Mouse (Mus musculus): ENCODE measurements around the gene Kcnq5.
"Not testable (repeated sequence)": the region's sequence is repeated elsewhere in the genome, so short reads cannot be mapped to it uniquely, and the experiment has no call there.

Kcnq5 gene

DNA sequence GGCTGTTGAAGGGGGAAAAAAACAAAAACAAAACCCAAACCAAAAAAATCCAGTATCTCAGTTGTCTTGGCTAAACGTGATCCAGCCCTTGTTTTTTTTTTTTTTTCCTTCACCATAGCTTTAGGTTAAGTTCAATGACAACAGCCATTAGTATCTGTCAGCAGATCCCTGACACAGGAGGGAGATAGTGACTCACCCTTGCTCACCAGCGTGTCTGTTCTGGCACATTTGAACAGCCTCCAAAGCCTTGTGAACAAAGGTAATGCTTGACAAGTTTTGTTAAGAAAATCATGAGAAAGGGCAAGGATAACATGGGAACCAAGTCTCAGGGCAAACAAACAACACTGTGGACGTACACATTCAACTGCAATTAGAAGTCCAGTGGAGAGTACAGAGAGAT, 123.2 kb downstream of the Kcnq5 start:
- DNase-seq (ENCODE audit: low read depth, low spot score), result no peak

DNA sequence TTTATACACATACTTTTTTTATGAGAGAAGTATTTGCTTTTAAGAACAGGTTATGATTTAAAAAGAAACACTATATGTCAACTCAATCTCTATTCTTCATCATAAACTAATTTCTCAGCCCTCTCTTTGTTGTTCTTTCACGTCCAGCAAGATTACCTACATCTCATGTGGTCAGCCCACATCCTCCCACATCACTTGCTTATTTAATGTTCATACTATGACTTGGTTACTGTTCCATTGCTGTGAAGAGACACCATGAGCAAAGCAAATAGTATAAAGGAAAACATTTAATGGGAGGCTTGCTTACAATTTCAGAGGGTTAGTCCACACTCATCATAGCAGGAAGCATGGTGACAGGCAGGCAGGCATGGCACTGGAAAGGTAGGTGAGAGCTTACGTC, 124.4 kb downstream of the Kcnq5 start:
- no peak for DNase-seq (ENCODE audit: low read depth, low spot score)

DNA sequence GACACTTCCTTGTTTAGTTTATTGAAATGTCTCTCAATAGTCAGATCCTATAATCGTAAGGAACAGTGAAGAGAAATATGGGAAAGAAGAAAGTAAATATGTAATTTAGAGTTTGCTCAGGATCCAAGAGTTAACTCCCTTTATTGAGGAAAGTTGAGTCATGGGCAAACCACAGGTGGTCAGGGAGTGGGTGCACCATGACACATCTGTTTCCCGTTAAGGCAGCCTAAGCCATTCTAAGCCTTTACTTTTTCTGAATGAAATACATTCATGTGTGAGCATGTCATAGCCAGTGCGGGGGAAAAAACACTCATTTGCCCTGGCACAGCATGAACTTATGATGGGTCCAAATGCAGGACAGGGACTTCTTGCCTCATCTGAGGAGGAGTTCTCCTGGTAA, 125.4 kb downstream of the Kcnq5 start:
- no peak for DNase-seq (ENCODE audit: low read depth, low spot score)

DNA sequence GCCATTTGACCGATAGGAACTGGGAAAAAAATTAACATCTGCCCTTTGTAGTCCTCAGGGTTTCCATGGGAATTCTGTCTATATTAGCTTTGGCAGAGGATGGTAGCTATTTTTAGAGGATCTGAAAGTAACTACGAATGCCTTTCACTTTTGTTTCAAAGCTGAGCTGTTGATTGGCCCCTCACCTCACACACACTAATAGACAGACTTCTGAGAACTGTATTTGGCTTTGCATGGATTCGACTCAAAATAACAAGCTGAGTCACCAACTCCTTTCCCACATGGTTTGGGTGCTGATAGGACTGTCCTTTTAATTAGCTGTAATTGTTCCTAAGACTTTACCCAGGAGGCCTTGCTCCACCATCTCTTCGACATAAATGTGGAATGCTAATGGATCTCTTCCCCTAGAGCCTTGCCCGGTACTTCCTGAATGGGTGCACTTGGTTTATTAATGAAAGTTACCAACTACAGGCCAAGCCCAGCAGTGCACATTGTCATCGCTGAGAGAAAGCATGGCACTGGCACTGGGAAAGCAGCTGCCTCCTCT, 131.8 kb downstream of the Kcnq5 start:
- DNase-seq (ENCODE audit: low read depth, low spot score), result no peak

DNA sequence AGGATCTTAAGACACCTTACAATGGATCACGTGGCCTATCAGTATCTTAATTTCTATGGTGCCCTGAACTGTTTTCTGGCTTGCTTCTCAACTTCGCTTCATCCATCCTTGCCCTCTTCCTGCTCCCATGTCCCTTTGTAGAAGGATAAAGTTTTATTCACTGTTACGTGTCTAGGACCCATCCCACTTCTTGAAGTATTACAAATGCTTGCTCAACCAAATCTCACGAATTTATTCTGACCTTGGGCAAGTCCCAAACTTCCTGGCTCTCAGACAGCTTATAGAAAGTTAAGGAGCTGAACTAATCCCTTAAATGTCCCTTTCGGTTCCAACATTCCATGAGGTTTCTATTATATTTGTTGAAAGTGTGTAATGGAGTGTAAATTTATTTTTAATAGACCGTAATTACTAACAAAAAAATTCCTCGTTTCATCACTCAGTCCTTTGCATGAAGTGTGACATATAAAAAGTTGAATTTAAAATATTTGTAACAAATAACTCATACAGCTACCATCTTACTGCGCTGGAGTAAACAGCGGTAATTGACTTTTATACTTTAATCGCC, 141.6 kb downstream of the Kcnq5 start:
- DNase-seq (ENCODE audit: low read depth, low spot score), result no peak

DNA sequence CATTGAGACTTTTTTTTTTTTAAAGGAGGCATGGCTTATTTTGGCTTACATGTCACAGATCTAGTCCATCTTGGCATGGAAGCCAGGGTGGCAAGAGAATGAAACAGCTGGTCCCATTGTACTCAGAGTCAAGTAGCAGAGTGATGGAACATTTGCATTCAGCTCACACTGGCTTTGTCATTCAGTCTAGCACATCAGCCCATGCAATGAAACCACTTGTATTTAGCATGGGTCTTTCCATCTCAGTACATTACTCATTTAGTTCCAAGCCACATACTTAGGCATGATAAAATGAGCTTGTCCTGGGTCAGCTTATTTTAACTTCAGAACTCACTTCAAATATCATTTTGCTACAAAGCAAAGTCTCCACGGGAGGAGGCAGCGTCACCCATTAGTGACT, 156.7 kb downstream of the Kcnq5 start:
- no peak for DNase-seq (ENCODE audit: low read depth, low spot score)

DNA sequence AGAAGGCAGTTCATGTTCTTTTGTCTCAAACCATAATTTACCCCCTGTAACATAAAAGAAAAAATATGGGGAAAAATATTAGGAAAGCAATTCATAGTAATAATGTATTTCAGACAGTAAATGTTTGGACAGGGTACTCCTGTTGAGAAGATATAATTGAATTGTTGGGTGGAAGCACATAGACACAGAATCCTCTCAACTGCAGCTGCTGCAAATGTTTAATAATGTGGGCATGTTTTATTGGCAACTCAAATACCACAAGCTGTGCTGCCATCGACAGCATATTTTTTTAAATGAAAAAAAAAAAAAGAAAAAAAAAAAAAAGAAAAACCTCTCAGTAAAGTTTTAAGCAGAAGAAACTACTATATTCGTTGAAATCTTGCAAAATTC, 157.3 kb downstream of the Kcnq5 start:
- no peak for DNase-seq (ENCODE audit: low read depth, low spot score)

DNA sequence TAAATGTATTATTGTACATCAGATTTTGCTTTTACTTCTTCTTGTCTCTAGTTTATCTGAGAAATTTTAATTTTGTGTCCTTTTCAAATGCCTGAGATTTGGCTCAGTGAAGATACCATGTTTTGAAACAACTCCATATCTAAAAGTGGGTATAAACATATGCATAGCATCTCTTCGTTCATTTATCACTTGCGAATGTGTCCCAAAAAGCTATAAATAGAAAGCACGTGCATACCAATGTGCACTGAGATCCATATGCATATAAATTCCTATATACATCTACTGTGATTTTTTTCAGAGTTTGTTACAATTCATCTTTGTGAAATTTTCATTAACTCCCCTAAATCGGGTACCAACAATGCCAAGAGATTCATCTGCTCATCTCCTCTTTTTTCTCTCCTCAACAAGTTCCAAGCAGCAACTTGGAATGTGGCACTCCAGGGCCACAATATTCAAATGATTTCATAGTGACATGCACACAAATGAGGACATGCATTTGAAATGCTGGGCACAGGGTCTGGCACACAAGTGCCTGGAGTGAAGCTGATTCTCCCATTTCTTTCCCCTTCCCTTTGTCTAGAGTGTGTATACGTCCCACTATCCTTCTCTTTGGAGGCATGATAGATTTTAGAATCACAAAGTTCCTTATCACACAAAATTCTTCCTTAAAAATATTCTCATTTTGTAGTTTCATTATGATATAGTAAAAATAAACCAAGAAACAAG, 157.8 kb downstream of the Kcnq5 start:
- DNase-seq (ENCODE audit: low read depth, low spot score), result no peak

DNA sequence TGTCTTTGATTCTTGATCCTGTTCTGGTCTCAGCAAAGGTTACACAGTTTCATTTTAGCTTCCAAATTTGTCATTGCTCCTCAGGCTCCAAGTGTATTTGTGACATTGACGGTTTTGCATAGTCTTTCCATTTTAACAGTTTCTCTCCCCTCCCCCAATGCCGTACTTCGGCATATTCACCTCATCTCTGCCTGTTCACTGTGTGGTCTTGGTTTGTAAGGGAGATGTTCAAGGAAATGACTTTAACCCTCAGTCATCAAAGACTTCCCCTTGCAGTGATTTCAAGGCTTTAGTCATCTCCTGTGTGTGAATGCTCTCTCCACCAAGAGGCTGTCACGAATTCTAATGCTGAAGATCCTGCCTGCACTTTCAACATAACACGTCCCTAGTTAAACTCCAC, 181.0 kb downstream of the Kcnq5 start:
- no peak for DNase-seq (ENCODE audit: low read depth, low spot score)

DNA sequence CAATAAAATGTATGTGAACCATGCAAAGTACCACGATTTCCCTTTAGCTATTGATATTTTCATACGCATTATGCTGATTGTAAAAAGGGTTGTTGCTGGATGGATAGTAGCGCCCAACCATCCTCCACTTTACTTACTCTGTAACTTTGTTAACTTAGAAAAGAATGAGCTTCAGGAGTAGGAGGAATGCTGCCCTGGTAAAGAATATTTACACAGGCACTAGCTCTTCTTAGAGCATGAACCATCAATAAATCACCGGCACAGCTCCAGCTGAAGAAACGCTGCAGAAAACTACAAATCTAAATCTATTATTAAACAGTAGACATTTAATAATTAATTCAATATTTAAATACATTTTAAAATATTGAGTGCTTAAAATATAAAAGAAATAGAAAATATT, 184.2 kb downstream of the Kcnq5 start:
- DNase-seq (ENCODE audit: low read depth, low spot score), result no peak

DNA sequence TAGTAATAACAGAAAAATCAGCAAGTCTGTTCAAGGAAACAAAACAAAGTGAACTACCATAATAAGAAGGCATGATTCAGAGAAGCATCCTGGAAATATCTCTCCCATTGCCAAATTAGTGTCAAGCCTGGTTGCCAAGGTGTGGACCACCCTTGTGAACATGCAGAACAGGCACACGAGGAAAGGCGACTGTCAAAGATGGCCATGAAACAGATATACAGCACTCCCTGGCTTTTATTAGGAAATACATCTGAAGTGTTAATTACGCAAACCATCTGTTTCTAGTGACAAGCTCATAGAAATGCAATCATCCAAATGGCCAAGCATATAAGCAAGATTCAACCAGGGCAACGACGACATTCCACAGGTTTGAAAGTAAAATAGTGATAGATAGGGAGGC, 187.8 kb downstream of the Kcnq5 start:
- DNase-seq (ENCODE audit: low read depth, low spot score), result no peak

DNA sequence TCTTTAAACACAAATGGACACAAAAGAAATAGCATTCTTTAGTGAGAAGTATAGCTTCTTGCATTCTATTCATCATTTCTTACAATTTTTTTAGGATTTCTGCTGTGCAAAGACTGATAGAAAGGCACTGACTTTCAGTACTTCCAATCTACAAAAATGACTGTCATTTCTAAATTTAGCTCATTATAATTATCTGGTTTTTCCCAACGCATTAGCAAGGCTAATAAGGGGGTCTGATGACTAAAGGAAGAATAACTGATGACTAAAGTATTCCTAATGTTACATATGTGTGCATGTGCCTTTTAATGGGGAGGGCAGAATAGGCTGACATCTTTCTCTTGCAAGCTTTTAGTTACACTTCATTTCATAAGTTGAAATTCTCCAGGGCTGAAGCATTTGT, 191.2 kb downstream of the Kcnq5 start:
- DNase-seq (ENCODE audit: low read depth, low spot score), result no peak

DNA sequence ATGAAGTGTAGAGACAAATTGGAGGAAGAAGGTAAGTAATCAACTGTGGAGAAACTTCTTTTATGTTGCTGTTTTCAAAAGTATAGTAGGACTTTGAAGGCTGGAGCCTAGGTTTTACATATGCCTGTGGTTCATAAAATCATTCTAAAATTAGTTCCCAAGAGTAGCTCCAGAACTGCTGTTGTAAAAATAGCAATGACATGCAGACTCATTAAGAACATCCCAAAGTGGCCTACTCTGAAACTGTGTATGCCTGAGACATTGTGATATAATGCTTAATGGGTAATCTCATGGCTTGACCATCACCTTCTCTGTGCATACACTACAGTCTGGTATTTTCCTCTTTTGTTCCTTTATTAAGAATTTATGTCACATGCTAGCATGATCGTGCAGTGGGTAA, 212.4 kb downstream of the Kcnq5 start:
- DNase-seq (ENCODE audit: low read depth, low spot score), result no peak

DNA sequence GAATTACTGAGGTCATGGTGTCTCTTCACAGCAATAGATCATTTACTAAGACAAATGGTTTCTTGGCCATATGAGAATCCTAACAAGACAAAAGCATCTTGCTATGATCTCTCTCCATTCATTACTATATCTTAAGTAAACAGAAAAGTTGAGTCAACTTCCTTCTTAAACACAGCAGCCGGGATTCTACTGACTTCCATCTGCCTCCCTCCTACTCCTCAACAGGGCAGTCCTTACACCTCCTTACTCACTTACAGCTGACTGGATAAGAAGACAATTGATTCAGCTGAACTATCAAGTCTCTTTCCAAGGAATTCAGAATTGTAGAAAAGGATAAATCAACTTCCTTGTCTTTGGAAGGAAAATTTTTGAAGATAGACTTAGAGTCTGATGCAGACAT, 232.6 kb downstream of the Kcnq5 start:
- DNase-seq (ENCODE audit: low read depth, low spot score), result no peak

DNA sequence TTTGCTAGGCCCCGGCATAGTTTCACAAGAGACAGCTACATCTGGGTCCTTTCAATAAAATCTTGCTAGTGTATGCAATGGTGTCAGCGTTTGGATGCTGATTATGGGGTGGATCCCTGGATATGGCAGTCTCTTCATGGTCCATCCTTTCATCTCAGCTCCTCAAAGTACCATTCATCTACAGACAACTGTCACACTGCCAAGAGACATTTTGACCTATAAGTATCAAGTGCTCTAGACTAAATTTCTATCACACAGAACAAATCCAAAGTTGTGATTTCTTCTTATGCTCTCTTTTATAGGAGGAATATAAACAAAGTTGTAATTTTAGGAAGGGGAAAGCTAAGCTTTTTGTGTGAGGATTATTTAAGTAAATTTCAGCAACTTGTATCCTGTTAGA, 238.5 kb downstream of the Kcnq5 start:
- DNase-seq (ENCODE audit: low read depth, low spot score), result not testable (repeated sequence)

DNA sequence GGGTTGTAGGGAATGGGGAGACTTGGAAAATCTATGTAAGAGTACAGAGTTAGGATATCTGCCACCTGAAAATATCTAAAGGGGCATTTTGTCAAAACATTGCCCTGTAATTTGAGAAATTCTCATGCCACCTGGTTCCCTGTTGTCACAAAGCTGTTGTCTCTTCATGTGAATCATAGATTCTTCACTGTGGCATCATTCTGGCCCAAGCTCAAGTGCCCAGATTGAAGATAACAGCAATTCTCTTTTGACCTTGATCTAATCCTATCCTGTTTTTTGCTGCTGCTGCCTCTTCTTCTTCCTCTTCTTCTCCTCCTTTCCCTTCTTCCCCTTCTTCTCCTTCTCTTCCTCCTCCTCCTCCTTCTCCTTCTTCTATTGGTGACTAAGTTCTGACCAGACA, 240.5 kb downstream of the Kcnq5 start:
- no peak for DNase-seq (ENCODE audit: low read depth, low spot score)

DNA sequence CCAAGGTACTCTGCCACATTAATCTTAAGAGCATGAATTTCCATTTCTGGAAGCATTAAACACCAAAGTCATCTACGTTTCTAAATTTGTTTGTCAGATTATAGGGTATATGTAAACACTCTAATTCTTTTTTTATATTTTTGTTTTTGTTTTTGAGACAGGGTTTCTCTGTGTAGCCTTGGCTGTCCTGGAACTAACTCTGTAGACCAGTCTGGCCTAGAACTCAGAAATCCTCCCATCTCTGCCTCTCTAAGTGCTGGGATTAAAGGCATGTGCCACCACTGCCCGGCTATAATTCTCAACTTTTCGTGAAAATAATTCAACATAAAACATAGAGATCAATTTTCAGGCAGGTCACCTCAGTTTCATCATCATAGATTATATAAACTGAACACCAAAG, 246.9 kb downstream of the Kcnq5 start:
- DNase-seq (ENCODE audit: low read depth, low spot score), result no peak

DNA sequence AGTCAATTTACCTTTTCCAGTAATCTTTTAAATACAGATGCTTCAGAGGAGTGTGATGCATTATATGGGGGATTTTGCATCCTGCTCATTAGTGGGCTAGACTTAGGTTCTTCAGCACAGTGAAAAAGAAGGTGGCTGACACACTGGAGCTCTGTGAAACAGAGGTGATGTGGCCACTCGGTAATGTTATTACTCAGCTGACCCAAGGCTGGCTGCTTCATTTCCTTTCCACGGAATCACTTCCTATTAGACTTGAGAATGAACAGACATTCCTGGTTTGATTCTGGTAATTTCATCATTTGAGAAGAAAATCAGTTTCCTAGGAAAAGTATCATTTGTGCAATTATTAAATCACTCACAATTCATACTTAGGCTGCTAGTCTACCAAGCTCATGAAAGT, 249.0 kb downstream of the Kcnq5 start:
- DNase-seq (ENCODE audit: low read depth, low spot score), result no peak

DNA sequence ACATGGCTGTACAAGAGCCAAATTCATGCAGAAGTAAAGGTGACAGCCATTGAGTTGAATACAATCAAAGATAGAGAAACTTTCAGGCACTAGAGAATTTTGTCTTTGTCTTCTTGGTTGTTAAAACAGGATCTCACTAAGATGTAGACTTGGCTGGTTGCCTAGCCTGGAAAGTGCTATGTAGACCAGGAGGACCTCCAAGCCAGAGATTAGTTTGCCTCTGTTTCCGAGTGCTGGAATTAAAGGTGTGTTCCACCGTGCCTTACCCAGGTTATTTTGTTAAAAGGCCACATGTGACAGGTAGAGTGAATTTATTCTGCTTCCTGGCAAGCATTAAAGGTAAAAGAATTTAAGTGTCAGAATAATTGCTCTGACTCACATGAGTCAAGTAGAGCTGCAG, 271.3 kb downstream of the Kcnq5 start:
- DNase-seq (ENCODE audit: low read depth, low spot score), result no peak

DNA sequence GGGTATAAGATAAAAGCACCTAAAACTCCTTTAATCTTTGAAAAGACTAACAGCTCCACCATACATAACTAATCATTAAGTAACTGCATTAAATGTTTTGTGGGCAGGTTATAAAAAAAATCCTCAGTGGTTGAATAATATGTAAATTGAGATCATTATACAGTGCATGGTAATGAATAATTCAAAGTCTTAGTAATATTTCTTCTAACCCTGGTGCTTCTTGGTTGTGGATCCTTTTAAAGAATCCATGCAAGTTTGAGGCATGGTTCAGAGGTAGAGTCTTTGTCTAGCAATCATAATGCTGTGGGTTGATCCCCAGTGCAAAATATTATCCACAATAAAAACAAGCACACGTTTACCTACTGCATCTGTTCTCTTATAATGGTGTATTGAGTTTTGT, 272.8 kb downstream of the Kcnq5 start:
- no peak for DNase-seq (ENCODE audit: low read depth, low spot score)

DNA sequence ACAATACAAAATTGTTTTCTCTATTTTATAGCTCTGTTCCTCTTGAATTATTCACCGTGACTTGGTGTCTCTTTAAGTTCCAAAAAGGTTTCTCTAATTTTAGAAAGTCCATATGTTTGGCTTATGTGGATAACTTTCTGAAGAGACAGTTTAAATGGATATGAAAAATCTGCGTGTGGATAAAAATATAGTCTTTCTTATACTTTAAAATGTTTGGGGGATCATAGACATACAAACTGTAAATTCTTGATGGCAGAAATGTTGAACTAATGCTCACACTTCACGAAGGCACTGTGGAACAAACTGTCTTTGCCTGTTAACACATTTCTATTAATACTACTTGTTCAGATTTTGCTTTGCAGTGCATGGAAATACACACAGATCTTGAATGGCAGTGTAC, 277.3 kb downstream of the Kcnq5 start:
- DNase-seq (ENCODE audit: low read depth, low spot score), result no peak

DNA sequence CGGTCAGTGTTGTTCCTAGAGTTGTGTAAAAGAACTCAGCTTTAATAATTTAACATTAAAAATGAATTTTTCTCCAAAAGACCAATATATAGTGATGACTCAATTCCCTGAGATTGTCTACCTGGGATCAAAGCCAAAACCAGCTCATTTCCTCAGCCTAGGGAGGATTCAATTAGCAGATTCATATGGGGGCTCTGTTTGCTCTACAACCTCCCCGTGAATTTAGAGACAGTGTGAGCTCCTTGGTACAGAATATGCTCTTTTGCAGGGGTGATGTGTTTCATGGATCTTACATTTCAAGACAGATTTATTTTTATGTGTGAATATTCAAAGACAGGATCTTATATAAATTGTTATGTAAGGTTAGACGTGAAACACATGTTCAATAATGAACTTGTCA, 284.9 kb downstream of the Kcnq5 start:
- DNase-seq (ENCODE audit: low read depth, low spot score), result no peak

DNA sequence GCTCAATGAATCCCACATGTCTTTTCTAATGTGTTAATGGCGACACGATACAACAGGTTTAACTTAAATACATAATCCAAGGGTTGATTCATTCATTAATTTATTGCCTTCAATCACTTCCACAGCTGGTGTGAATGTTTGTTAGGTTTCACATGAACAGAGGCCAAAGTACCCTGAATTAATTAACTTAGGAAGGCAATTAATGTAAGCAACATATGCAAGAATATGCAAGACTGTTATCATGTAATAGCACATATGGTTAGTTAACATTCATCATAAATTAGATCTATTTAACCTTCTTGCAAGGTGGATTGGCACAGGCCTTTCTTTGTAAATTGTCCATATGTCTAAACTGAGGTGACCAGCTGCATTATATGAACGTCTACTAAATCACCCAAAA, 300.9 kb downstream of the Kcnq5 start:
- DNase-seq (ENCODE audit: low read depth, low spot score), result no peak

DNA sequence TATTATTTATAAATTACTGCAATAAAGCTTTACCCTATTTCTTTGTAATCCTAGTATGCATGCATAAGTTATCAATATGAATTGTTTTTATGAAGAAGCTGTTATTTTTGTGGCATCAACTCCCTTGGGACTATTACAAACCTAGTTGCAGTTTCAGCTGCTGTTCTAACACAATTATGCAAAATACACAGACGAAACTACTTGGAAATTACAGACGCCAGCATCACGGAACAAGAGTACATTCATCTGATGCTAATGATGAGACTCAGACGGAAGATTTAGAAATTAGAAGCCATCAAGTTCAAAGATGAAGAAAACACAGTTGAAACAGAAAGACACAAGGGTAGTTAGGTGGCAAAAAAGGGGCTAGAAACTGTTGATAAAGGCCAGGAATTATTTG, 310.9 kb downstream of the Kcnq5 start:
- no peak for DNase-seq (ENCODE audit: low read depth, low spot score)

Measured in c-Kit-negative CD71-positive TER-119-positive erythroid progenitor cells, embryonic 14.5 days (primary cell).